ENCODE assay signal across 9 mouse cellular contexts in genomic region chr2:143889860-143890433, GRCm38 (mm10). TPM values are rescaled to one million over a fixed set of nuclear protein-coding genes. Genes with fewer than 3 reads are reported as not detected.
A peak's percentile ranks its signal among the peaks of the same experiment; 100 is the strongest.
DNase-seq lines count a peak whose midpoint lies in the region; ATAC-seq lines count a peak whose summit lies in the region.
"Had no signal": no experiment of that assay in that cellular context is flagged by ENCODE, and none has a peak within 500 bp of the region (broad histone marks: within the 10 kb centered on the region; RNA-seq: fewer than 3 reads in every experiment).

No protein-coding gene starts in this region.

- peak; percentile 55 for DNase-seq in forelimb bud, embryonic 11.5 days (ENCODE audit: low read depth, low spot score)
- peak; percentile 46 to 61 for DNase-seq in kidney, postnatal 36 days
- DNase-seq in lung, postnatal 14 days = peak; percentile 35
- DNase-seq in gastrocnemius, postnatal 10 days = no peak
- DNase-seq in cerebellum, postnatal 4 days (ENCODE audit: low spot score in 2 of 2) = no peak
- DNase-seq in gastrocnemius, adult 18-20 months (ENCODE audit: low spot score) = no peak
- DNase-seq: heart, postnatal 10 days had no signal

- peak; percentile 48; the same call in 1 of the 2 replicates for ATAC-seq in common myeloid progenitor, adult 5-6 weeks (replicated peaks; ENCODE audit: low read depth, poor library complexity, severe bottlenecking)
- ATAC-seq: forebrain, embryonic 13.5 days had no signal

RNA-seq across cellular contexts. Expression of gene Dstn, which starts 25.2 kb away (rescaled TPM):
- 85.4 and 94.1 TPM in 2 replicates for total RNA-seq in common myeloid progenitor, adult 5-6 weeks (2017)
- total RNA-seq in gastrocnemius, postnatal 10 days (2021) = 10 to 100 TPM; 65.7 to 79.9 TPM
- 10 to 100 TPM; 22.0 to 27.3 TPM for total RNA-seq in gastrocnemius, adult 18-20 months (2021)

RNA-seq across cellular contexts. Expression of gene Bfsp1, which starts 27.0 kb away (rescaled TPM):
- not detected in 2 replicates for total RNA-seq in common myeloid progenitor, adult 5-6 weeks (2017)
- total RNA-seq in gastrocnemius, postnatal 10 days (2021) = under 1 TPM; 0.78 to 0.93 TPM
- not detected for total RNA-seq in gastrocnemius, adult 18-20 months (2021)

Comparison
In these comparisons a context has a peak if more than half of its experiments do, and no peak if none do; other contexts are left out.
1. DNase-seq: peak in forelimb bud, embryonic 11.5 days (single experiment), kidney, postnatal 36 days (2 of 2) and lung, postnatal 14 days (single experiment); none in gastrocnemius, postnatal 10 days (single experiment), cerebellum, postnatal 4 days (0 of 2) and gastrocnemius, adult 18-20 months (single experiment).